Mouse (Mus musculus) liver, adult 2 months (tissue): ENCODE data around the gene Cwc25. TPM values are rescaled to one million over a fixed set of nuclear protein-coding genes. Genes with fewer than 3 reads are reported as not detected.
A peak's percentile ranks its signal among the peaks of the same experiment; 100 is the strongest.
"Not testable (repeated sequence)": the region's sequence is repeated elsewhere in the genome, so short reads cannot be mapped to it uniquely, and the experiment has no call there.

ENCODE experiments used
- DNase-seq: peaks from one replicate; pipeline ENCODE4 v3.0.0-alpha.2; 2011; ENCODE audit warnings: low read depth, low spot score; ENCODE audit errors: extremely low read depth
- H3K27ac ChIP-seq: fragments of 200-500 bp; replicated peaks from 2 replicates; pipeline ENCODE4 v1.5.1; 2012; ENCODE audit warnings: low read depth, mild to moderate bottlenecking, control low read depth, inconsistent platforms, low read length; ENCODE audit not compliant: insufficient read depth
- H3K27me3 ChIP-seq: fragments of 200-500 bp; 2 replicates; pipeline ENCODE4 v1.6.1; 2012; ENCODE audit warnings: mild to moderate bottlenecking, moderate library complexity, low read length, inconsistent platforms; ENCODE audit not compliant: control insufficient read depth, insufficient read depth
- H3K36me3 ChIP-seq: fragments of 200-500 bp; 2 replicates; pipeline ENCODE4 v1.6.1; 2012; ENCODE audit warnings: low read length, inconsistent platforms; ENCODE audit not compliant: control insufficient read depth, insufficient read depth
- H3K4me1 ChIP-seq: fragments of 200-500 bp; 2 replicates; pipeline ENCODE4 v1.6.1; 2011; ENCODE audit warnings: low read length; ENCODE audit not compliant: control insufficient read depth, insufficient read depth
- H3K4me3 ChIP-seq: fragments of 200-500 bp; 2 replicates; pipeline ENCODE4 v1.5.1; 2011; ENCODE audit warnings: low read depth, mild to moderate bottlenecking, control low read depth, low read length, moderate library complexity; ENCODE audit not compliant: insufficient read depth
- H3K79me2 ChIP-seq: fragments of 200-500 bp; 2 replicates; pipeline ENCODE4 v1.6.1; 2012; ENCODE audit warnings: inconsistent platforms, mild to moderate bottlenecking, low read length, moderate library complexity; ENCODE audit not compliant: control insufficient read depth, insufficient read depth
- H3K9ac ChIP-seq: fragments of 200-500 bp; 2 replicates; pipeline ENCODE4 v1.6.1; 2012; ENCODE audit warnings: low read depth, mild to moderate bottlenecking, control low read depth, inconsistent platforms, low read length
- CTCF ChIP-seq: fragments of 200-500 bp; IDR thresholded peaks from 2 replicates; pipeline ENCODE4 v1.5.1; 2011; ENCODE audit warnings: low read depth, low read length, control low read depth
- POLR2A ChIP-seq: fragments of 200-500 bp; IDR thresholded peaks from 2 replicates; pipeline ENCODE4 v1.6.1; 2011; ENCODE audit warnings: low read length, control low read depth; ENCODE audit not compliant: insufficient read depth; ENCODE audit errors: extremely low read depth
- WGBS: fragments of 180-500 bp; shearing (Covaris S2); methylation state at CpG from one replicate; pipeline ENCODE4 v1.1.7; 2018; 5-methylcytosine and 5-hydroxymethylcytosine counted together
- polyA plus RNA-seq: library from polyadenylated mRNA; depleted of rRNA; stranded (reverse); fragments of >200 nt; gene quantifications from 2 replicates; pipeline ENCODE4 v1.2.3, GENCODE M21; 2012
- total RNA-seq: library from RNA; depleted of rRNA; stranded (reverse); fragments of >200 nt; gene quantifications from 2 replicates; pipeline ENCODE4 v1.2.3, GENCODE M21; 2014

Cwc25 gene
- total and polyA plus RNA-seq, 2 experiments, result 6.2 to 6.8 TPM

- TF ChIP-seq CTCF, result peak; percentile 5; the same call in 1 of the 2 replicates
- no peak for TF ChIP-seq POLR2A
- H3K4me3 ChIP-seq, result no peak overlapping the region
- peaks cover 22% of the 10 kb centered on the region for H3K4me1 ChIP-seq
- DNase-seq, result no peak
- peaks cover 36% of the 10 kb centered on the region for H3K79me2 ChIP-seq
- H3K27ac ChIP-seq, result no peak overlapping the region
- H3K27me3 ChIP-seq, result no peaks in the 10 kb centered on the region
- 86% methylated on average over 3 of the region's 3 CpGs for WGBS
- H3K36me3 ChIP-seq, result no peaks in the 10 kb centered on the region
- no peak overlapping the region for H3K9ac ChIP-seq
Observed at GRCm38 (mm10) chr11:97739155-97739554, 27.2 kb downstream of the Cwc25 start.

GRCm38 (mm10) chr11:97738703-97739102 is 27.7 kb downstream of the Cwc25 start:
- no peaks in the 10 kb centered on the region for H3K27me3 ChIP-seq

GRCm38 (mm10) chr11:97737600-97737999 is 28.8 kb downstream of the Cwc25 start:
- 14% methylated on average over 4 of the region's 4 CpGs for WGBS
- Histone ChIP-seq H3K36me3 (no peaks in the 10 kb centered on the region), H3K4me3 (no peak overlapping the region), H3K79me2 (peaks cover 25% of the 10 kb centered on the region), H3K27ac (peak overlapping the region; percentile 67; the same call in 1 of the 2 replicates), H3K27me3 (no peaks in the 10 kb centered on the region), H3K9ac (no peak overlapping the region), H3K4me1 (peaks cover 12% of the 10 kb centered on the region)
- TF ChIP-seq CTCF (no peak), POLR2A (no peak)
- DNase-seq, result peak; percentile 96

More at GRCm38 (mm10) chr11:97738703-97739102, 27.7 kb downstream of the Cwc25 start:
- peaks cover 33% of the 10 kb centered on the region for H3K79me2 ChIP-seq
- H3K27ac ChIP-seq, result no peak overlapping the region
- H3K36me3 ChIP-seq, result no peaks in the 10 kb centered on the region
- WGBS, result 66% methylated on average over 6 of the region's 6 CpGs
- no peak for DNase-seq
- no peak overlapping the region for H3K4me3 ChIP-seq
- H3K9ac ChIP-seq, result no peak overlapping the region
- TF ChIP-seq CTCF (peak; percentile 56; the same call in 1 of the 2 replicates), POLR2A (no peak)
- H3K4me1 ChIP-seq, result peaks cover 22% of the 10 kb centered on the region

DNA sequence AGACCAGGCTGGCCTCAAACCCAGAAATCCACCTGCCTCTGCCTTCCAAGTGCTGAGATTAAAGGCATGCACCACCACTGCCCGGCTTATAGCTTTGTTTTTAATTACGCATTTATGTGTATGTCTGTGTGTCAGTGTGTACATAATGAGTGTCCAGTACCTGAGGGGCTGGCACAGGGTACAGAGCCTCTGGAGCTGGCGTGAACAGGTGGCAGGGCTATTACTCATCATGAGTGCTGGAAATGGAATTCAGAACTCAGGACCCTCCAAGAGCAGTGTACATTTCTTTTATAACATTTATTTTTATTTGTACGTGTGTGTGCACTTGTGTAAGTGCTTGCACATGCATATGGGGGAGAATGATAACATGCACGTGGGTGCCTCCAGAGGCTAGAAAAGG is 29.7 kb downstream of the Cwc25 start:
- no peak for DNase-seq
- 93% methylated on average over 5 of the region's 5 CpGs for WGBS
- Histone ChIP-seq H3K36me3 (peaks cover 3% of the 10 kb centered on the region; the same call in 1 of the 2 replicates), H3K4me3 (no peak overlapping the region), H3K9ac (no peak overlapping the region), H3K27me3 (no peaks in the 10 kb centered on the region), H3K79me2 (peaks cover 18% of the 10 kb centered on the region; the same call in 1 of the 2 replicates), H3K27ac (no peak overlapping the region), H3K4me1 (peaks cover 11% of the 10 kb centered on the region)
- TF ChIP-seq CTCF (no peak), POLR2A (no peak)

- not testable (repeated sequence) for H3K4me3 ChIP-seq, H3K27ac ChIP-seq, H3K9ac ChIP-seq, DNase-seq, H3K27me3 ChIP-seq, H3K79me2 ChIP-seq, H3K4me1 ChIP-seq
- 81% methylated on average over 5 of the region's 5 CpGs for WGBS
- peaks cover 12% of the 10 kb centered on the region for H3K36me3 ChIP-seq
Observed at GRCm38 (mm10) chr11:97734810-97735209, 31.5 kb downstream of the Cwc25 start.

- Histone ChIP-seq H3K27me3 (no peaks in the 10 kb centered on the region), H3K9ac (no peak overlapping the region), H3K4me3 (no peak overlapping the region), H3K36me3 (peaks cover 12% of the 10 kb centered on the region), H3K27ac (no peak overlapping the region), H3K4me1 (peaks cover 5% of the 10 kb centered on the region), H3K79me2 (peaks cover 6% of the 10 kb centered on the region; the same call in 1 of the 2 replicates)
- TF ChIP-seq POLR2A (no peak), CTCF (no peak)
- no peak for DNase-seq
- WGBS, result 58% methylated on average over 10 of the region's 10 CpGs
Observed at GRCm38 (mm10) chr11:97733689-97734088, 32.7 kb downstream of the Cwc25 start.
